Mouse (Mus musculus): ENCODE measurements around the gene Ddx20. TPM values are rescaled to one million over a fixed set of nuclear protein-coding genes. Genes with fewer than 3 reads are reported as not detected.

Gene Ddx20
- polyA plus RNA-seq, 1 experiment from 2014 or later, result 40.3 TPM

DNA sequence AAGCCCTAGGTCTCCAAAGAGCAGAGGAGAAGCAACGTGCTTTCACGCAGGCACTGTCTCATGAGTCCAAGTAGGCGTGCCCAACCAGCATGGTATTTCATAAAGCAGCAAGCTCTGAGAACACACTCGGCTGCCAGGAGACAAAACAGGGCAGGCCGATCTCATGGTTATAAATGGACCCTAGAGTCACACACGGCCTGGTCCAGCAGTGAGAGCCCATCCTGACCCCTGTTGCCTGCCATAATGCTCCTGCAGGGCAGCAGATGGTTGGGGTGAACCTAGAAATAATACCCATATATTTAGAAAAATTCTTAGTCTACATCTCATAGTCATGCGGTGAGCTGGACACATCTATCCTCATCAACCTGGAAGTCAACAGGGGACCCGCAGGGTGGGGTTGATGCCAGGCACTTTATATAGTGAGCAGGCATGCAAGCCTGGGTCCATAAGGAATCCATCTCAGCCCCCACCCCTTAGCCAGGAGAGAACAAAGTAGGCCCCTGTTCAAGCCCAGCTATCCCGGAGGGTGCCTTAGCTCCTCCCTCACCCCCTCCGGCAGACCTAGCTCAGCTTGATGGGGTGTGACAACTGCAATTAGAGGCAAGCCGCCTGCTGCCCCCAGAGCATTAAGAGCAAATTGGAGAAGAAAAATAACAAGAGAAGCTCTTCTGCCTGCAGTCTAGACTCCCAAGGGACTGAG is 30.6 kb upstream of the Ddx20 start:
- no peaks in the 10 kb centered on the region for H3K27me3 ChIP-seq
- no peak overlapping the region for H3K9ac ChIP-seq
- H3K36me3 ChIP-seq, result no peaks in the 10 kb centered on the region
- ATAC-seq (ENCODE audit: insufficient number of reproducible peaks, insufficient read depth, low FRiP score, low TSS enrichment, low read depth), result peak; percentile 28; the same call in 1 of the 2 replicates
- 45% methylated on average over 11 of the region's 11 CpGs for WGBS
- no peaks in the 10 kb centered on the region for H3K9me3 ChIP-seq
- no peak overlapping the region for H3K4me3 ChIP-seq
- no peak overlapping the region for H3K4me2 ChIP-seq
- no peak overlapping the region for H3K27ac ChIP-seq
- H3K4me1 ChIP-seq, result peaks cover 32% of the 10 kb centered on the region

DNA sequence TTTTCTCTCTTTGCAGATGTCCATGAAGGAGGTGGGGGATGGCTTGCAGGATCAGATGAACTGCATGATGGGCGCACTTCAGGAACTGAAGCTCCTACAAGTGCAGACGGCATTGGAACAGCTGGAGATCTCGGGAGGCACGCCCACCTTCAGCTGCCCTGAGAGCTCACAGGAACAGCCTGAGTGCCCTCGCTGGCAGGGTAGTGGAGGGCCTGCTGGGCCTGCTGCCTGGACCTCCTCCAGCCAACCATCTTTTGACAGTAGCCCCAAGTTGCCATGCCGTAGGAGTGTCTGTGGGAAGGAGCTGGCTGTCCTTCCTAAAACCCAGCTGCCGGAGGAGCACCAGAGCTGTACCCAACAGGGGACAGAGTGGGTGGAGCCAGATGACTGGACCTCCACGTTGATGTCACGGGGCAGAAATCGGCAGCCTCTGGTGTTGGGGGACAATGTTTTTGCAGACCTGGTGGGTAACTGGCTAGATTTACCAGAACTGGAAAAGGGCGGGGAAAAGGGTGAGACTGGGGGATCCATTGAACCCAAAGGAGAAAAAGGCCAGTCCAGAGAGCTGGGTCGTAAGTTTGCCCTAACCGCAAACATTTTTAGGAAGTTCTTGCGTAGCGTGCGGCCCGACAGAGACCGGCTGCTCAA is 29.1 kb upstream of the Ddx20 start:
- H3K36me3 ChIP-seq, result no peaks in the 10 kb centered on the region
- H3K9ac ChIP-seq, result no peak overlapping the region
- H3K27ac ChIP-seq, result no peak overlapping the region
- H3K27me3 ChIP-seq, result no peaks in the 10 kb centered on the region
- H3K4me2 ChIP-seq, result no peak overlapping the region
- H3K4me3 ChIP-seq, result no peak overlapping the region
- H3K9me3 ChIP-seq, result no peaks in the 10 kb centered on the region
- ATAC-seq (ENCODE audit: insufficient number of reproducible peaks, insufficient read depth, low FRiP score, low TSS enrichment, low read depth), result no peak
- peaks cover 32% of the 10 kb centered on the region for H3K4me1 ChIP-seq
- 67% methylated on average over 18 of the region's 18 CpGs for WGBS

DNA sequence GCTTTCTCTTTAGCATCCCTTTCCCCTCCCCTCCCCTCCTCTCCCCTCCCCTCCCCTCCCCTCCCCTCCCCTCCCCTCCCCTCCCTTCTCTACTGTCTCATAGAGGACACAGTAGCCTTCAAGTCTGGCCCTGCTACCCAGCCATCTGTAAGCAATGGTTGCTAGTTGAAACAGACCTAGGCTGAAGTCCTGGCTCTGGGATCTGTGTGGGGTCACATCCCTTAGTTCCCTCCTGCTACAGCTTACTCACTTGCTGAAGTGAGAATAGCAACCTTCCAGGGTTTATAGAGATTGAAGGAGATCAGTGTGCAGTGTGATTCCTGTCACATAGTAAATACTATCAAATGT is 27.4 kb upstream of the Ddx20 start:
- Histone ChIP-seq H3K4me1 (peaks cover 28% of the 10 kb centered on the region), H3K9ac (no peak overlapping the region), H3K36me3 (no peaks in the 10 kb centered on the region), H3K4me2 (no peak overlapping the region), H3K27me3 (no peaks in the 10 kb centered on the region), H3K4me3 (no peak overlapping the region), H3K9me3 (no peaks in the 10 kb centered on the region), H3K27ac (no peak overlapping the region)
- ATAC-seq (ENCODE audit: insufficient number of reproducible peaks, insufficient read depth, low FRiP score, low TSS enrichment, low read depth), result no peak

DNA sequence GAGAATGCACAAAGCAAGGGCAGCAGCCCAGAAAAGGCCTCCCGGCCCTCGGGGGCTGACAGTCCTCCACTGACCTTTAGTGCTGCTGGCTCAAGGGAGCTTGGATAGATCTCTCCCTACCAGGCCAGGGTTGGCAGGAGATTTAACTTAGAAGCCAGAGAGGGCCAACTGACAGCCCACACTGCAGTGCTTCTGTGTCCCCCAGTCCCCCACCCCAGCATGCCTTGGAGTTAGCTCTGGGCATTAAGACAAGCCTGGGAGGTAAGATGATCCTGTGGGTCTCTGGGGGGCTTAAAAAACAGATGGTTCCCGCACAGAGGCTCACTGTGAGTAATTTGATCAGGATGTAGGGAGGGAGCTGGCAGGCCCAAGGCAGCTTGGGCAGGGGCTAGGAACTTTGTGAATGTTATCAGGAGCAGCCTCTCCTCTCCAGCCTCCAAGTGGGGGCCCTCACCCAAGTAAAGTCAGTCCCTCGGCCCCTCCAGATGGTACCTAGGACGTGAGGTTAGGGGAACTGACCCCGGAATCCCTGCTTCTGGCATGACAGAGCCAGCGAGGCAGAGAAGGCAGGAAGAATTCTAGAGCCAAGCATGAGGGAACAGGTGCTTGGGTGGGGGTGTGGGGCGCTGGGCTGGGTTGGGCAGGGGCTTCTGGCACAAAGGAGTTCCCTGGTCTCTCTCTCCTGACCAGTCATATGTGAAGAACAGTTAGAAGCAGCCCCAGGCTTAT is 26.9 kb upstream of the Ddx20 start:
- 2% methylated on average over 8 of the region's 8 CpGs for WGBS

DNA sequence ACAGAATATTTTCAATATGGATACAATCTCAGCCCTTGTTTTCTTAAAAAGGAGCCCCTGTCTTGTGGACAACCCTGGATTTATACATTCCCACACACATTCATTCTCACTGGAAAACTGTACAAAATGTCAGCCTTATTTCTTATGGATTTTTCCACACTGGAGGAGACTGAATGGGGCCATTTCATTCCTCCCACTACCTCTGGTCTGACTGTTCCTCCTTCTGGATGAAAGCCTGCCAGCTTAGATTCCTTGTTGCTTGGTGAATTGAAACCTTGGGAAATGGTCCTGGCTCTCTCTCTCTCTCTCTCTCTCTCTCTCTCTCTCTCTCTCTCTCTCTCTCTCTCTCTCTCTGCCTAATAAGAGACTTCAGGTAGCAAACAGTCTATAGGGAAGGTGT is 25.5 kb upstream of the Ddx20 start:
- Histone ChIP-seq H3K36me3 (no peaks in the 10 kb centered on the region), H3K4me3 (no peak overlapping the region), H3K4me2 (no peak overlapping the region), H3K9ac (no peak overlapping the region), H3K9me3 (no peaks in the 10 kb centered on the region), H3K27me3 (0 out of 2 replicates have a peak, but pooled peaks cover 2% of the 10 kb centered on the region), H3K27ac (no peak overlapping the region), H3K4me1 (peaks cover 18% of the 10 kb centered on the region)
- ATAC-seq (ENCODE audit: insufficient number of reproducible peaks, insufficient read depth, low FRiP score, low TSS enrichment, low read depth), result no peak

More for the DNA sequence above, 26.9 kb upstream of the Ddx20 start:
- Histone ChIP-seq H3K27ac (peak overlapping the region; percentile 63), H3K9ac (no peak overlapping the region), H3K4me3 (no peak overlapping the region), H3K9me3 (no peaks in the 10 kb centered on the region), H3K4me2 (peak overlapping the region; percentile 20; the same call in 1 of the 2 replicates), H3K36me3 (no peaks in the 10 kb centered on the region), H3K27me3 (no peaks in the 10 kb centered on the region), H3K4me1 (peaks cover 26% of the 10 kb centered on the region)
- no peak for ATAC-seq (ENCODE audit: insufficient number of reproducible peaks, insufficient read depth, low FRiP score, low TSS enrichment, low read depth)

GRCm38 (mm10) chr3:105711741-105712140 is 24.4 kb upstream of the Ddx20 start:
- peaks cover 21% of the 10 kb centered on the region for H3K4me1 ChIP-seq
- no peak overlapping the region for H3K4me3 ChIP-seq
- no peak overlapping the region for H3K27ac ChIP-seq
- no peaks in the 10 kb centered on the region for H3K36me3 ChIP-seq
- no peak for ATAC-seq (ENCODE audit: insufficient number of reproducible peaks, insufficient read depth, low FRiP score, low TSS enrichment, low read depth)
- H3K27me3 ChIP-seq, result peaks cover 10% of the 10 kb centered on the region
- H3K9ac ChIP-seq, result no peak overlapping the region
- WGBS, result 65% methylated on average over 7 of the region's 7 CpGs
- H3K4me2 ChIP-seq, result no peak overlapping the region
- H3K9me3 ChIP-seq, result no peaks in the 10 kb centered on the region

- Histone ChIP-seq H3K9ac (no peak overlapping the region), H3K4me3 (no peak overlapping the region), H3K36me3 (no peaks in the 10 kb centered on the region), H3K9me3 (no peaks in the 10 kb centered on the region), H3K27me3 (peaks cover 24% of the 10 kb centered on the region), H3K4me1 (peaks cover 27% of the 10 kb centered on the region), H3K4me2 (no peak overlapping the region), H3K27ac (no peak overlapping the region)
- WGBS, result 68% methylated on average over 6 of the region's 6 CpGs
- no peak for ATAC-seq (ENCODE audit: insufficient number of reproducible peaks, insufficient read depth, low FRiP score, low TSS enrichment, low read depth)
Observed at GRCm38 (mm10) chr3:105710246-105710645, 22.9 kb upstream of the Ddx20 start.

DNA sequence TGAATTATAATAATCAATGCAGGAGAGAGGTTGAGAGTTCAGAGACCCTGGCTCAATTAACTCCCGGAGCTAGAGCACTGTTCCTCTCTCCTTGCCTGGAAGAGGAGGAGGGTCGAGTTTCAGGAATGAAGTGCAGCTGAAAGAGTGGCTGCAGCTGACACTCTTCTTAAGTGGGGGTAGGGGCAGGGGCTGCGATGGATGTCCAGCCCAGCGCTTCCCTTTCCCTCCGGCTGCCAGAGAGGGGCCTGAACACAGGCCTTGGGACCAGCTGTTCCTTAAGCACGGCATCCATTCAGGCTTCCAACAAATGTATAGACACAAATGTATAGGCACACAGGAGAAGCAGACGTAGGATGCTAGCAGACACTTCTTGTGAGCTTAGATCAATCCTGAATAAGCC is 20.2 kb upstream of the Ddx20 start:
- ATAC-seq (ENCODE audit: insufficient number of reproducible peaks, insufficient read depth, low FRiP score, low TSS enrichment, low read depth), result no peak
- Histone ChIP-seq H3K9ac (no peak overlapping the region), H3K27ac (no peak overlapping the region), H3K27me3 (peaks cover 40% of the 10 kb centered on the region), H3K36me3 (no peaks in the 10 kb centered on the region), H3K9me3 (no peaks in the 10 kb centered on the region), H3K4me1 (peaks cover 21% of the 10 kb centered on the region), H3K4me3 (no peak overlapping the region), H3K4me2 (no peak overlapping the region)
- 6% methylated on average over 7 of the region's 7 CpGs for WGBS

- peaks cover 45% of the 10 kb centered on the region for H3K27me3 ChIP-seq
- peaks cover 21% of the 10 kb centered on the region for H3K4me1 ChIP-seq
- H3K4me3 ChIP-seq, result no peak overlapping the region
- peak overlapping the region; percentile 95; the same call in 1 of the 2 replicates for H3K4me2 ChIP-seq
- H3K9me3 ChIP-seq, result no peaks in the 10 kb centered on the region
- no peak overlapping the region for H3K9ac ChIP-seq
- ATAC-seq (ENCODE audit: insufficient number of reproducible peaks, insufficient read depth, low FRiP score, low TSS enrichment, low read depth), result no peak
- H3K27ac ChIP-seq, result no peak overlapping the region
- H3K36me3 ChIP-seq, result no peaks in the 10 kb centered on the region
- 46% methylated on average over 4 of the region's 4 CpGs for WGBS
Observed at GRCm38 (mm10) chr3:105706366-105707020, 19.1 kb upstream of the Ddx20 start.

DNA sequence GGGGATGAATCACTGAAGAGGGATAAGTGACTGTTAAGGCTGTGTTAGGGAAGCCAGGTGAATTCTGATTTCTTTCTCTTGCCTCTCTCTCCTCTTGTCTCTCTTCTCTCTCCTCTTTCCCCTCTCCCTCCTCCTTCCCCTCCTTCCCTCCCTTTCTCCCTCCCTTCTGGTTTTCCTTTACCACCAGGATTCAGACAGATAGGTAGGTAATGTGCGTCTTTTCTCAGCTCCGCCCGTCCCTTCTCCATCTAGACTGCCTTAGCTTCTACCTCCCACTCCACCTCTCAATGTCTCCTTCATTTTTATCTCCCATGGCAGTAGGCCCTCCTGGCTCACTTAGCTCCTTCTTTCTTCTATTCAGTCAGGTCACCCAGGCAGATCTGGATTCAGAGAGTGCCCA is 18.2 kb upstream of the Ddx20 start:
- no peaks in the 10 kb centered on the region for H3K9me3 ChIP-seq
- peak overlapping the region; percentile 73 for H3K9ac ChIP-seq
- H3K27ac ChIP-seq, result no peak overlapping the region
- H3K4me1 ChIP-seq, result peaks cover 21% of the 10 kb centered on the region
- no peak for ATAC-seq (ENCODE audit: insufficient number of reproducible peaks, insufficient read depth, low FRiP score, low TSS enrichment, low read depth)
- H3K4me3 ChIP-seq, result peak overlapping the region; percentile 54
- H3K27me3 ChIP-seq, result peaks cover 45% of the 10 kb centered on the region
- 15% methylated on average over 3 of the region's 3 CpGs for WGBS
- no peaks in the 10 kb centered on the region for H3K36me3 ChIP-seq
- peak overlapping the region; percentile 95 for H3K4me2 ChIP-seq

DNA sequence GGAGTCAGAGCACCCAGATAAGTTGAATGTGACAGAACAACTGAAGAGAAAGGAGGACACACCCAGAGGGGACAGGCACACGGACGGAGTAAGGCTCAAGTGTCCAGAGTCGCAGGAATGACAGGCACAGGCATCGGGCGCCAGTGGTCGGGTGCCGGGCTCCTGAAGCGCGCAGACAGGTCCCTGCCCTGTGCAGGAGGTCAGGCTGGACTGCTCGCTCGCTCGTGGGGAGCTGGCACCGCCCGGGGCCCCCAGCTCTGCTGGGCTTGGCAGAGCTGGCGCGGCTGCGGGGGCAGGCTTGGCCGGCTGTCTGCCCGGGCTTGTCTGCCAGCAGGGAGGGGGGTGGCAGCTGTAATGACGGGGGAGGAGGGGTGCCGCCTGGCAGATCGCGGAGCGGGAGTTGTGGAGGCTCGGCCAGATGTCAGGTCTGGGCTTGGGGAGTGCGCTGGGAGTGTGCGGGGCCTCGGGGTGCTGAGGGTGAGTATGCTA is 17.7 kb upstream of the Ddx20 start:
- peak; percentile 48 for ATAC-seq (ENCODE audit: insufficient number of reproducible peaks, insufficient read depth, low FRiP score, low TSS enrichment, low read depth)
- Histone ChIP-seq H3K36me3 (no peaks in the 10 kb centered on the region), H3K27me3 (peaks cover 45% of the 10 kb centered on the region), H3K27ac (no peak overlapping the region), H3K9me3 (no peaks in the 10 kb centered on the region), H3K4me3 (peak overlapping the region; percentile 54), H3K4me1 (peaks cover 21% of the 10 kb centered on the region), H3K4me2 (peak overlapping the region; percentile 95), H3K9ac (peak overlapping the region; percentile 73)
- under 1% methylated on average over 28 of the region's 28 CpGs for WGBS
